ENCODE assay signal across 8 mouse cellular contexts in genomic region chr11:76622152-76622565, GRCm38 (mm10). TPM values are rescaled to one million over a fixed set of nuclear protein-coding genes. Genes with fewer than 3 reads are reported as not detected.
DNase-seq lines count a peak whose midpoint lies in the region; ATAC-seq and TF ChIP-seq lines count a peak whose summit lies in the region.

Gene Abr (minus strand): TSS chr11:76622314.

- H3K4me1 ChIP-seq in cortical plate, adult 2 months (ENCODE audit: control insufficient read depth, insufficient read depth, low read length): no peaks in the 10 kb centered on the region
- peaks cover 25% of the 10 kb centered on the region for H3K4me1 ChIP-seq in heart, embryonic 10.5 days
- H3K4me1 ChIP-seq in kidney, adult 2 months (ENCODE audit: control insufficient read depth, insufficient read depth, low read length): no peaks in the 10 kb centered on the region
- H3K4me1 ChIP-seq in midbrain, postnatal 0 days (ENCODE audit: insufficient read depth, low read length): no peaks in the 10 kb centered on the region; the same call in 1 of the 2 replicates

- peak within 1 kb of the TSS; percentile 37 for H3K4me3 ChIP-seq in cortical plate, adult 2 months (ENCODE audit: insufficient read depth, low read length)
- peak within 1 kb of the TSS; percentile 86 for H3K4me3 ChIP-seq in heart, embryonic 10.5 days
- H3K4me3 ChIP-seq in kidney, adult 2 months (ENCODE audit: insufficient read depth, low read depth, low read length): peak within 1 kb of the TSS; percentile 66
- peak within 1 kb of the TSS; percentile 64 for H3K4me3 ChIP-seq in midbrain, postnatal 0 days (ENCODE audit: low read depth, low read length)

- DNase-seq in left cerebral cortex, adult 18-20 months (ENCODE audit: low spot score in 2 of 2): peak; percentile 13 to 17
- no peak for DNase-seq in left cerebral cortex, adult 9 months (ENCODE audit: low spot score in 2 of 2)
- DNase-seq in heart, embryonic 10.5 days (ENCODE audit: low spot score): peak; percentile 83
- peak; percentile 37 for DNase-seq in kidney, adult 2 months
- peak; percentile 32 for DNase-seq in liver
- peak; percentile 51 for DNase-seq in midbrain, postnatal 0 days (ENCODE audit: low spot score)
- peak; percentile 4 to 7 for DNase-seq in thymus, adult 18-20 months

- peaks cover 47% of the 10 kb centered on the region for H3K27me3 ChIP-seq in heart, embryonic 10.5 days (ENCODE audit: insufficient read depth, poor library complexity, severe bottlenecking)
- H3K27me3 ChIP-seq in kidney, adult 2 months (replicated peaks; ENCODE audit: control insufficient read depth, insufficient read depth, low read length): no peaks in the 10 kb centered on the region
- peaks cover 5% of the 10 kb centered on the region; the same call in 1 of the 2 replicates for H3K27me3 ChIP-seq in midbrain, postnatal 0 days (ENCODE audit: insufficient read depth, low read length)

- H3K9ac ChIP-seq in midbrain, postnatal 0 days (replicated peaks; ENCODE audit: low read length, poor library complexity, severe bottlenecking): peak within 1 kb of the TSS; percentile 58

- no peak for TF ChIP-seq POLR2A in cortical plate, adult 2 months (IDR thresholded peaks at IDR 0.05; ENCODE audit: extremely low read depth, insufficient read depth, low read length)
- no peak for TF ChIP-seq POLR2A in kidney, adult 2 months (IDR thresholded peaks at IDR 0.05; ENCODE audit: low read depth, low read length)

- ATAC-seq in midbrain, postnatal 0 days (ENCODE audit: low FRiP score): peak; percentile 38; the same call in 1 of the 2 replicates

- H3K9me3 ChIP-seq in heart, embryonic 10.5 days: no peaks in the 10 kb centered on the region
- no peaks in the 10 kb centered on the region for H3K9me3 ChIP-seq in midbrain, postnatal 0 days (ENCODE audit: low read length)

- TF ChIP-seq CTCF in cortical plate, adult 2 months (IDR thresholded peaks at IDR 0.05; ENCODE audit: extremely low read depth, insufficient read depth, low read length): no peak
- TF ChIP-seq CTCF in kidney, adult 2 months (conservative IDR thresholded peaks at IDR 0.05; ENCODE audit: insufficient read depth, insufficient read length, low read depth, low read length): no peak
- TF ChIP-seq CTCF in midbrain, postnatal 0 days (IDR thresholded peaks at IDR 0.05): peak; percentile 57

- peak within 1 kb of the TSS; percentile 100 for H3K4me2 ChIP-seq in midbrain, postnatal 0 days (ENCODE audit: low read depth, low read length, poor library complexity, severe bottlenecking)

- H3K36me3 ChIP-seq in heart, embryonic 10.5 days: no peaks in the 10 kb centered on the region
- H3K36me3 ChIP-seq in kidney, adult 2 months (ENCODE audit: control insufficient read depth, insufficient read depth, low read length): no peaks in the 10 kb centered on the region
- no peaks in the 10 kb centered on the region for H3K36me3 ChIP-seq in midbrain, postnatal 0 days (ENCODE audit: insufficient read depth, low read length)

- no peak within 1 kb of the TSS for H3K27ac ChIP-seq in cortical plate, adult 2 months (ENCODE audit: insufficient read depth, low read length)
- H3K27ac ChIP-seq in heart, embryonic 10.5 days: peak within 1 kb of the TSS; percentile 89
- no peak within 1 kb of the TSS for H3K27ac ChIP-seq in kidney, adult 2 months (ENCODE audit: insufficient read depth, low read depth, low read length)
- no peak within 1 kb of the TSS for H3K27ac ChIP-seq in midbrain, postnatal 0 days (ENCODE audit: low read depth, low read length)

- under 1% methylated on average over 31 of the region's 31 CpGs for WGBS in heart, embryonic 10.5 days
- WGBS in kidney, adult 2 months: under 1% methylated on average over 31 of the region's 31 CpGs
- 0% methylated on average over 31 of the region's 31 CpGs for WGBS in midbrain, postnatal 0 days

RNA-seq across cellular contexts. Expression of gene Abr, which starts in this region (rescaled TPM):
- total RNA-seq in left cerebral cortex, adult 18-20 months (2021): 100 to 1,000 TPM; 413 to 418 TPM
- polyA plus RNA-seq in cortical plate, adult 2 months (2012; rRNA removed): 266 and 292 TPM in 2 replicates
- 32.8 and 33.7 TPM in 2 replicates for polyA plus RNA-seq in heart, embryonic 10.5 days (2016; fragmentation: Nextera tagmentation; extraction: Ambion mirVana)
- polyA plus RNA-seq in kidney, adult 2 months (2012; rRNA removed): 33.2 and 40.8 TPM in 2 replicates
- 243 and 250 TPM in 2 replicates for total RNA-seq in midbrain, postnatal 0 days (2014; rRNA removed)
- 99.4 and 102 TPM in 2 replicates for polyA plus RNA-seq in midbrain, postnatal 0 days (2015; fragmentation: Nextera tagmentation; extraction: Ambion mirVana)

Comparison
In these comparisons a context has a peak if more than half of its experiments do, and no peak if none do; other contexts are left out.
1. DNase-seq: peak in left cerebral cortex, adult 18-20 months (2 of 2), heart, embryonic 10.5 days (single experiment), kidney, adult 2 months (single experiment), liver (single experiment), midbrain, postnatal 0 days (single experiment) and thymus, adult 18-20 months (2 of 2); none in left cerebral cortex, adult 9 months (0 of 2).
2. Peak in every context shown above with its lines, with median percentiles within 50 percentile points of each other: H3K4me3 ChIP-seq.